Mouse (Mus musculus) hindbrain, embryonic 15.5 days (tissue): ENCODE measurements around the gene Me3. TPM values are rescaled to one million over a fixed set of nuclear protein-coding genes. Genes with fewer than 3 reads are reported as not detected.

Source experiments
- ATAC-seq: fragments of 200-750 bp; cut with Nextera tagmentation; 2 replicates; pipeline ENCODE4 v1.8.0; 2017; ENCODE audit warnings: low read depth, moderate number of reproducible peaks, moderate TSS enrichment; ENCODE audit not compliant: low FRiP score
- H3K27ac ChIP-seq: fragments of 300-500 bp; sonication (generic); replicated peaks from 2 replicates; pipeline ENCODE4 v1.5.1; 2015; ENCODE audit warnings: mild to moderate bottlenecking, inconsistent platforms
- H3K27me3 ChIP-seq: fragments of 300-500 bp; sonication (generic); 2 replicates; pipeline ENCODE4 v1.6.1; 2015; ENCODE audit warnings: control low read depth, inconsistent platforms
- H3K36me3 ChIP-seq: fragments of 300-500 bp; sonication (generic); 2 replicates; pipeline ENCODE4 v1.6.1; 2015; ENCODE audit warnings: control low read depth, inconsistent platforms
- H3K4me1 ChIP-seq: fragments of 300-500 bp; sonication (generic); replicated peaks from 2 replicates; pipeline ENCODE4 v1.6.1; 2015; ENCODE audit warnings: control low read depth, inconsistent platforms
- H3K4me2 ChIP-seq: fragments of 300-500 bp; sonication (generic); 2 replicates; pipeline ENCODE4 v1.6.1; 2015; ENCODE audit warnings: moderate library complexity, mild to moderate bottlenecking, inconsistent platforms
- H3K4me3 ChIP-seq: fragments of 300-500 bp; sonication (generic); 2 replicates; pipeline ENCODE4 v1.5.1; 2015; ENCODE audit warnings: mild to moderate bottlenecking, inconsistent platforms
- H3K9ac ChIP-seq: fragments of 300-500 bp; sonication (generic); 2 replicates; pipeline ENCODE4 v1.6.1; 2015; ENCODE audit warnings: inconsistent platforms
- H3K9me3 ChIP-seq: fragments of 300-500 bp; sonication (generic); 2 replicates; pipeline ENCODE4 v1.6.1; 2016; ENCODE audit warnings: control low read depth, inconsistent platforms
- WGBS: fragments of 180-500 bp; shearing (Covaris S2); methylation state at CpG from one replicate; pipeline ENCODE4 v1.1.7; 2015; 5-methylcytosine and 5-hydroxymethylcytosine counted together
- polyA plus RNA-seq: library from polyadenylated mRNA; unstranded; fragments of >200 nt; fragmentation: Nextera tagmentation; extraction: Ambion mirVana; gene quantifications from 2 replicates; pipeline ENCODE4 v1.2.1, GENCODE M21; 2015

The Me3 gene
- polyA plus RNA-seq, 1 experiment from 2014 or later = 14.8 TPM

GRCm38 (mm10) chr7:89843533-89843932, 211.3 kb downstream of the Me3 start:
- ATAC-seq = no peak
- 38% methylated on average over 6 of the region's 6 CpGs for whole genome bisulfite sequencing

DNA sequence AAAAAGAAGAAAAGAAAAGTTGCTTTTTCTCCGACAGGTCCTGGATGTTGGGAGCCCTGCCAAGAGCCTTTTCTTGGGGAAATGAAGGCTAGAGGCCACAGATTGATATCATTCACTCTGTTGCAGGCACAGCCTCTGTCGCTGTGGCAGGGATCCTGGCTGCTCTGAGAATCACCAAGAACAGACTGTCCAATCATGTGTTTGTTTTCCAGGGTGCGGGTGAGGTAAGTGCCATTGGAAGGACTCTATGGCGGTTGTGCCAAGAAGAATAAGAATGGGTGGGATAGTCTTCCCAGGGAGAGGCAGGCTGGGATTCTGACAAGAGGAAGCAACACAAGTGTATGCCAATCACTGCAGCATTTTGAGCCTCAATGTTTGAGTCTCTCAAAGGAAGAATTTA, 213.5 kb downstream of the Me3 start:
- no peaks in the 10 kb centered on the region for H3K36me3 ChIP-seq
- no peak overlapping the region for H3K27ac ChIP-seq
- no peak overlapping the region for H3K9ac ChIP-seq
- H3K4me1 ChIP-seq = no peaks in the 10 kb centered on the region
- no peak for ATAC-seq
- H3K9me3 ChIP-seq = no peaks in the 10 kb centered on the region
- no peak overlapping the region for H3K4me2 ChIP-seq
- 67% methylated on average over 4 of the region's 4 CpGs for WGBS
- H3K27me3 ChIP-seq = no peaks in the 10 kb centered on the region
- H3K4me3 ChIP-seq = no peak overlapping the region

More at GRCm38 (mm10) chr7:89843533-89843932, 211.3 kb downstream of the Me3 start:
- Histone ChIP-seq H3K4me1 (no peaks in the 10 kb centered on the region), H3K27me3 (no peaks in the 10 kb centered on the region), H3K36me3 (no peaks in the 10 kb centered on the region), H3K9ac (no peak overlapping the region), H3K27ac (no peak overlapping the region), H3K4me3 (no peak overlapping the region), H3K4me2 (no peak overlapping the region), H3K9me3 (no peaks in the 10 kb centered on the region)

GRCm38 (mm10) chr7:89850510-89850909, 218.3 kb downstream of the Me3 start:
- no peaks in the 10 kb centered on the region for H3K27me3 ChIP-seq
- no peaks in the 10 kb centered on the region for H3K9me3 ChIP-seq
- H3K27ac ChIP-seq = no peak overlapping the region
- no peaks in the 10 kb centered on the region for H3K4me1 ChIP-seq
- H3K9ac ChIP-seq = no peak overlapping the region
- no peak overlapping the region for H3K4me2 ChIP-seq
- no peak overlapping the region for H3K4me3 ChIP-seq
- no peaks in the 10 kb centered on the region for H3K36me3 ChIP-seq
- no peak for ATAC-seq
- 84% methylated on average over 3 of the region's 3 CpGs for WGBS

- H3K4me1 ChIP-seq = no peaks in the 10 kb centered on the region
- no peaks in the 10 kb centered on the region for H3K27me3 ChIP-seq
- H3K4me2 ChIP-seq = no peak overlapping the region
- H3K9me3 ChIP-seq = no peaks in the 10 kb centered on the region
- H3K9ac ChIP-seq = no peak overlapping the region
- no peak overlapping the region for H3K4me3 ChIP-seq
- H3K36me3 ChIP-seq = no peaks in the 10 kb centered on the region
- no peak for ATAC-seq
- 73% methylated on average over 10 of the region's 10 CpGs for WGBS
- no peak overlapping the region for H3K27ac ChIP-seq
Measured at GRCm38 (mm10) chr7:89852158-89853095, 220.2 kb downstream of the Me3 start.

DNA sequence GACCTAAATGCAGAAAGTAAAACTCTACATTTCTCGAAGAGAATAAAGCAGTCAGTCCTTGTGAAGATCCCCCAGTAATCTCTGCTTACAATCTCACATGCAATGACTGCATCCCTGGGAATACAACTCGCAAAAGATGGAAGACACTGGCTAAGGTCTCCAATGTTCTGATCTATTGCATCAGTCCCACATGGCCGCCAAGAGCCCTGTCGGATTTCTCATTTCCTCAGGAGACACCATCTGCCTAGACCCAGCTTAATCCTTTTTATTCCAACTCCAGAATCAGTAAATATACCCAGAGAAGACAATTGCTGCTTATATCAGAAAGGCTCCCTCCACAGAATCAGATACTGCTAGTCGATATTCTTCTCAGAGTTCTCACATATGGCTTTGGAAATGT, 220.9 kb downstream of the Me3 start:
- no peaks in the 10 kb centered on the region for H3K4me1 ChIP-seq
- H3K36me3 ChIP-seq = no peaks in the 10 kb centered on the region
- no peak for ATAC-seq
- H3K9ac ChIP-seq = no peak overlapping the region
- H3K9me3 ChIP-seq = no peaks in the 10 kb centered on the region
- 82% methylated on average over 5 of the region's 5 CpGs for WGBS
- no peak overlapping the region for H3K4me2 ChIP-seq
- no peaks in the 10 kb centered on the region for H3K27me3 ChIP-seq
- H3K27ac ChIP-seq = no peak overlapping the region
- no peak overlapping the region for H3K4me3 ChIP-seq

DNA sequence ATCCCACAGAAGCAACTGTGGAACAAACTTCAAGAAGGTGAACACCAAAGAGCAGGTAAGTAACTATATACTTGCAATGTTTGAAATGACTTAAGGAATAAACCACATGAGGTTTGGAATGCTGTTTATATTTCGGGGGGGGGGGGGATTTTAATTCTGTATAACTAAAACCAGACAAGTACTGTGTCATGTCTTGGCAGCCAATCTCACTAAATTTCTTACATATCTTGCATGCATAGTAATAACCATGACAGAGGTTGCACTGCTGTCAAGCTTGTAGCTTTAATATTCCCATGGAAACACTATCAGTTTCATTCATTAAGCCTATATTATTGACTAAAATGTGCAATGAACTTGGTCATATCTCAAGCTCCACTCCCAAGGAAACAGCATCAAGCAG, 223.0 kb downstream of the Me3 start:
- no peaks in the 10 kb centered on the region for H3K36me3 ChIP-seq
- no peak overlapping the region for H3K4me3 ChIP-seq
- H3K27ac ChIP-seq = no peak overlapping the region
- H3K9ac ChIP-seq = no peak overlapping the region
- no peaks in the 10 kb centered on the region for H3K27me3 ChIP-seq
- ATAC-seq = no peak
- H3K4me2 ChIP-seq = no peak overlapping the region
- WGBS = 88% methylated on average over 1 of the region's 1 CpGs
- H3K9me3 ChIP-seq = no peaks in the 10 kb centered on the region
- H3K4me1 ChIP-seq = no peaks in the 10 kb centered on the region

GRCm38 (mm10) chr7:89856440-89857217, 224.4 kb downstream of the Me3 start:
- no peaks in the 10 kb centered on the region for H3K36me3 ChIP-seq
- H3K4me3 ChIP-seq = no peak overlapping the region
- H3K9ac ChIP-seq = no peak overlapping the region
- no peaks in the 10 kb centered on the region for H3K9me3 ChIP-seq
- H3K4me2 ChIP-seq = no peak overlapping the region
- ATAC-seq = peak; percentile 71; the same call in 1 of the 2 replicates
- no peak overlapping the region for H3K27ac ChIP-seq
- WGBS = 40% methylated on average over 17 of the region's 17 CpGs
- no peaks in the 10 kb centered on the region for H3K27me3 ChIP-seq
- no peaks in the 10 kb centered on the region for H3K4me1 ChIP-seq

DNA sequence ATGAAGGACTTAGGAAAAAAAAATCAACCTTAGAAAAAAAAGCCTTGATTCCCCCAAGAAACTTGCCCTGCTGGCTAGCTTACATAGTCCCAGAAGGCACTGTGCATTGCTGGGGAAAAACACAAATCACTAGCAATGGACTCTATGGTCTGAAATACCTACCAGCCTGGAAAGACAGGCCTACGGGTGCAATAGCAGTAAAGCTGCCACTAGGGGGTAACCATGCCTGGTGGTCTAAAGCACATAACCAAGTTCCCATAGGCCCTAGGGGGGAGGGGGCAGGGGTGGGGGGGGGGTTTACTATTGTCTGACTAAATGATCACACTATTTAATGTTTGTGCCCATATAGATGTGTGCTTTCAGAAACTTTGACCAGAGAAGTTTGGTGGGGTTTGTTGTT, 232.6 kb downstream of the Me3 start:
- Histone ChIP-seq H3K9me3 (no peaks in the 10 kb centered on the region), H3K4me2 (no peak overlapping the region), H3K27ac (no peak overlapping the region), H3K4me3 (no peak overlapping the region), H3K36me3 (no peaks in the 10 kb centered on the region), H3K27me3 (no peaks in the 10 kb centered on the region), H3K9ac (no peak overlapping the region), H3K4me1 (no peaks in the 10 kb centered on the region)
- no peak for ATAC-seq
- WGBS = 95% methylated on average over 1 of the region's 1 CpGs

GRCm38 (mm10) chr7:89867221-89867620, 235.0 kb downstream of the Me3 start:
- H3K4me3 ChIP-seq = no peak overlapping the region
- no peaks in the 10 kb centered on the region for H3K9me3 ChIP-seq
- H3K4me2 ChIP-seq = no peak overlapping the region
- no peaks in the 10 kb centered on the region for H3K27me3 ChIP-seq
- 88% methylated on average over 5 of the region's 5 CpGs for WGBS
- no peaks in the 10 kb centered on the region for H3K4me1 ChIP-seq
- no peak for ATAC-seq
- H3K36me3 ChIP-seq = no peaks in the 10 kb centered on the region
- H3K27ac ChIP-seq = no peak overlapping the region
- no peak overlapping the region for H3K9ac ChIP-seq

GRCm38 (mm10) chr7:89879686-89880085, 247.5 kb downstream of the Me3 start:
- H3K27me3 ChIP-seq = no peaks in the 10 kb centered on the region
- no peak overlapping the region for H3K4me2 ChIP-seq
- 67% methylated on average over 1 of the region's 1 CpGs for WGBS
- ATAC-seq = no peak
- no peaks in the 10 kb centered on the region for H3K9me3 ChIP-seq
- no peak overlapping the region for H3K4me3 ChIP-seq
- no peak overlapping the region for H3K9ac ChIP-seq
- no peaks in the 10 kb centered on the region for H3K36me3 ChIP-seq
- H3K27ac ChIP-seq = no peak overlapping the region
- H3K4me1 ChIP-seq = no peaks in the 10 kb centered on the region

DNA sequence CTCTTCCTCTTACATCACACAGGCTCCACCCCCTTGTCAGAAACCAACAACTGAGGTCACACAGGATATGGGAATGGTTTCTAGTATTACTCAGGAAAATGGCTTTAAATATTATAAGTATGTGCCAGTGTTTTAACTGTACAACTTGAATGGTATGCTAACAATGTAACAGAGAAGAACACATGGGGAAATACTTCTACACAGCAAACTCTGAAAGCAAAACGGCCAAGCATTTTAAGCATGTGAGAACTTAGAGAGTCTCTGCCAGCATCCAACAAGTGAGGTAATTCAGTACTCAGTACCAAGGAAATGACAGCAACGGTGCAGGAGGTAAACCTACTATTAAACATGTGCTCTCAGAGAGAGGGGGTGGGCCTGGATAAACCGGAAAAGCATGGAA, 252.4 kb downstream of the Me3 start:
- Histone ChIP-seq H3K9ac (no peak overlapping the region), H3K4me3 (no peak overlapping the region), H3K4me1 (no peaks in the 10 kb centered on the region), H3K27ac (no peak overlapping the region), H3K4me2 (no peak overlapping the region), H3K9me3 (no peaks in the 10 kb centered on the region), H3K36me3 (no peaks in the 10 kb centered on the region), H3K27me3 (no peaks in the 10 kb centered on the region)
- 83% methylated on average over 3 of the region's 3 CpGs for WGBS
- ATAC-seq = no peak

DNA sequence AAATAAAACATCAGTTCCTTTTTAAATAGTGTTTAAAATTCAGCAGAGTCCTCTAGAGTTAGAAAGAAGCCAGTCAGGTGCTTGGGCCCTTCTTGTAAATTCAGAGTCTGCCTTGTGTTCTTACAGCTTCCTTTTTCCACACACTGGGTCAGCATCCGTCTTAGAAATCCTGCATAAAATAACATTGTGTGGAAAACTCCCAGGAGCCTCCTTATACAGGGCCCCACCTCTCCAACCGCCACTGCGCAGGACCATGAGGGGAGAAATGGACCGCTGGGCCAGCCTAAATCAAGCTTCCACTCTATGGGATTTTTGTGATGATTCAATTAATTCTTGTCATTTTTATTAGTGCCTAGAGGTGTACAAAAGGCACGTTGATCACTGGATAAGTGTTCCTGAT, 259.2 kb downstream of the Me3 start:
- Histone ChIP-seq H3K36me3 (no peaks in the 10 kb centered on the region), H3K9ac (no peak overlapping the region), H3K4me3 (no peak overlapping the region), H3K27me3 (no peaks in the 10 kb centered on the region), H3K9me3 (no peaks in the 10 kb centered on the region), H3K4me2 (no peak overlapping the region), H3K4me1 (no peaks in the 10 kb centered on the region), H3K27ac (no peak overlapping the region)
- no peak for ATAC-seq
- WGBS = 72% methylated on average over 5 of the region's 5 CpGs
